Mouse (Mus musculus) spleen, postnatal 36 days (tissue): ENCODE measurements around the gene Klk1b5.
A peak's percentile ranks its signal among the peaks of the same experiment; 100 is the strongest.
"Not testable (repeated sequence)": the region's sequence is repeated elsewhere in the genome, so short reads cannot be mapped to it uniquely, and the experiment has no call there.

ENCODE experiments used
- DNase-seq, 2 experiments: peaks; one replicate each; pipeline ENCODE4 v3.0.0; 2022; ENCODE audit warnings: low spot score in 2 of 2, mixed read lengths in 1 of 2

Klk1b5 gene

GRCm38 (mm10) chr7:44215645-44216044, at the start of gene Klk1b5:
Klk1b5 (plus strand) TSS chr7:44215945.
- no peak for DNase-seq

- DNase-seq: no peak
Measured at GRCm38 (mm10) chr7:44179299-44180045, 36.3 kb upstream of the Klk1b5 start.

DNA sequence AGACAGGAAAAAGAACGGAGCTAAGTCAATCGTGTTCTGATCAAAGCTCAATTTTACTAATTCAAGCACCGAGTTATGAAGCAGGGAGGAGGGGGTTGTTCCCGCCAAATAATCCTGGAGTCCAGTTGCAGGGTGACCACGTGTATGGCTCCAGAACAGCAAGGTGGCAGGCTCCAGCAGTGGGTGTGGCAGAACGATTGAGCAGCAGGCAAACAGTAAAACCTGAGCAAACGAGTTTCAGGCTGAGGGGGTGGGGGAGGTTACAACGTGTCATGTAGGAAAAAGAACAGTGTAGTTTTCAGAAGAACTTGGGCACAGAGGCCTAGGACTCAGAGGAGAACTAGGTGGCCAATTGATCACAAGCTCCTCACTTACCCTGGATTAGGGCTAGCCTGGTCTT, 29.2 kb upstream of the Klk1b5 start:
- DNase-seq: not testable (repeated sequence)

DNA sequence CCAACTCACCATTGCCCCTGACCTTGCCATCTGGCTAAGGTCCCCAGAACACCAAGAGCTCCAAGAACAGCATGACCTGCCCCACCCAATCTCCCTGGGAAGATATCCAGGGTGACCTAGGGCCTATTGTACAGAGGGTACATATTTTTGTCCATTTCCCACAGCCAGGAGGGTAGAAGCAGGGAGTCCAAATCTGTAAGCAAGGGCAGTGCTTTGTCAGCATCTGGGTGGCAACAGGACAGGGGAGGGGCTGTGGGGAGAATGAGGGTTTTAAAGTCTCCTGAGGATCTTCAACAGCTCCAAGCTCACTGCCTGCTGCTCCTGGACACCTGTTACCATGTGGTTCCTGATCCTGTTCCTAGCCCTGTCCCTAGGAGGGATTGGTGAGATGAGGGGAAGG, 27.8 kb upstream of the Klk1b5 start, which contains the start of gene Klk1b24:
TSS of gene Klk1b24 (plus strand) at position 301 of the 400 bp plus-strand sequence.
- not testable (repeated sequence) for DNase-seq

GRCm38 (mm10) chr7:44193466-44193865, 22.3 kb upstream of the Klk1b5 start:
- not testable (repeated sequence) for DNase-seq

DNA sequence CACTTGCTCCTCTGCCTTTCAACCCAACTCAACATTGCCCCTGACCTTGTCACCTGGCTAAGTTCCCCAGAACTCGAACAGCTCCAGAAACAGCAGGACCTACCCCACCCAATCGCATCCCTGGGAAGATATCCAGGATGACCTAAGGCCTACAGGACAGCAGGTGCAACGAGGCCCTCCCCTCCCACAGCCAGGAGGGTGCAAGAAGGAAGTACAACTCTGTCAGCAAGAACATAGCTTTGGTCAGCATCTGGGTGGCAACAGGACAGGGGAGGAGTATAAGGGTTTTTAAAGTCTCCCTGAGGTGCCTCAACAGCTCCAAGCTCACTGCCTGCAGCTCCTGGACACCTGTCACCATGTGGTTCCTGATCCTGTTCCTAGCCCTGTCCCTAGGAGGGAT, 17.9 kb upstream of the Klk1b5 start, which contains the start of gene Klk1b3:
TSS of gene Klk1b3 (plus strand) at position 301 of the 400 bp plus-strand sequence.
- DNase-seq: no peak

GRCm38 (mm10) chr7:44207135-44207534, 8.6 kb upstream of the Klk1b5 start, which contains the start of gene Klk1b4:
Klk1b4 (plus strand) TSS chr7:44207435.
- DNase-seq: not testable (repeated sequence)

DNA sequence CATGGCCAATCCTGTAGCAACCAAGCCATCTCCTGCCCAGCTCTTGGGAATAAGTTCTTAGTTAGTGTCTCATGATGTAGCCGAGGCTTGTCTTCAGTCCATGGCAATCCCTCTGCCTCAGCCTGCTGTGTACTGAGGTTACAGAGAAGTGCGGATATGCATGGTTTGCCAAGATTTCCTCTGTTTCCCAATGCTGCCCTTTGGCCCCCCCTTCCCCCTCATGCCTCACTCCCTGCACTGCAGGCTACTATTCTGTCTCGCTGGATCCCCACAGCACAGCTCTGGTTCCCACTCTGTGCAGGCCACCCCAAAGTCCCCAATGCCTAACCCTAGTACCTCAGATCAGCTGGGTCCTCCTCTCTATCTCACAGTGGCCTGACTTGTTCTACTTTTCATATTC, 7.4 kb upstream of the Klk1b5 start:
- DNase-seq: no peak

GRCm38 (mm10) chr7:44221601-44222000, 5.9 kb downstream of the Klk1b5 start:
- DNase-seq: not testable (repeated sequence)

GRCm38 (mm10) chr7:44222335-44222734, 6.6 kb downstream of the Klk1b5 start:
- DNase-seq: not testable (repeated sequence)

DNA sequence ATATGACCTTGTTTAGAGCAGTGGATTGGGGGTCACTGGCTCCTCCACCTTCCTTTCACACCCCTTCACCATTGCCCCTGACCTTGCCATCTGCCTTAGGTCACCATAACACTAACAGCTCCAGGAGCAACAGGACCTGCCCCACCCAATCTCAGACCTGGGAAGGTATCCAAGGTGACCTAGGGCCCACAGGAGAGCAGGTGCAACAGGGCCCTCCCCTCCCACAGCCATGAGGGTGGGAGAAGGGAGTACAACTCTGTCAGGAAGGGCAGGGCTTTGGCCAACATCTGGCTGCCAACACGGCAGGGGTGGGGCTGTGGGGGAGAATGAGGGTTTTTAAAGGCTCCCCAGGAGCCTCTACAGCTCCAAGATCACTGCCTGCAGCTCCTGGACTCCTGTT, 9.3 kb downstream of the Klk1b5 start, which contains the start of gene Klk1:
TSS of gene Klk1 (plus strand) at position 285 of the 400 bp plus-strand sequence.
- DNase-seq: no peak

DNA sequence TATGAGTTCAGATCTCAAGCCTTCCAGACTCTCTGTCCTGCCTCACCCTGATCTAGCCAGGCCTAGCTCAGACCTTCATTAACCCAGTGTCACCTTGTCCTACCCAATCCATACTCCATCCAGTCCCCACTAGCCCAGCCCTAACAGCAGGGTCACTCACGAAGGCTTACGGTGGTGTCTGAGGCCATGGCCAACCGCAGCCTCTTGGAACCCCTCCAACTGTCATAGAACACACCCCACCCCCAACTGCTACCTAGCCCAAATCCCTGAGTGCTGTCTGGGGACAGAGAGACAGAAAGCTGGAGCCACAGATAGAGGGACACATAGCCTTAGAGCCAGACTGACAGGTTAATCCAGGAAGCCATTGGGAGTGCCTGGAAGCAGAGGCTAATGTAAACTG, 20.2 kb downstream of the Klk1b5 start, which contains the start of gene Gm36864:
TSS of gene Gm36864 (plus strand) at position 269 of the 400 bp plus-strand sequence.
- DNase-seq: no peak

DNA sequence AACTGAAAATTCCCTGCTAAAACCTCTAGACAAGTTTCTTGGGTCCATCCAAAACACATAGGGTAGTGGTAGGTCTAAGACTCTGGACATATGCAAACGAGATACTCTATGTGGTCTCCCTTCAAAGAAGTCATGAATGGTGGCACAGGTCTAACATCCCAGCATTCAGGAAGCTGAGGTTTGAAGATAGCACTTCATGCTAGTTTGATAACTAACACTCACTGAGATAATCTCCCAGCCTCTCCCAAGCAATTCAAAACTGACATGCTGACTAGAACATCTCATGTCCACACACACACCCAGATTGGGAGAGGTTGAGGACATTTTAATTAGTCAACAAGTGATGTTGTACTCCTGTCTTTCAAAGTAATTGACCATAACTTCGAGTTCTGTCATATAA, 24.2 kb downstream of the Klk1b5 start:
- no peak for DNase-seq

GRCm38 (mm10) chr7:44240712-44241111, 25.0 kb downstream of the Klk1b5 start:
- no peak for DNase-seq

DNA sequence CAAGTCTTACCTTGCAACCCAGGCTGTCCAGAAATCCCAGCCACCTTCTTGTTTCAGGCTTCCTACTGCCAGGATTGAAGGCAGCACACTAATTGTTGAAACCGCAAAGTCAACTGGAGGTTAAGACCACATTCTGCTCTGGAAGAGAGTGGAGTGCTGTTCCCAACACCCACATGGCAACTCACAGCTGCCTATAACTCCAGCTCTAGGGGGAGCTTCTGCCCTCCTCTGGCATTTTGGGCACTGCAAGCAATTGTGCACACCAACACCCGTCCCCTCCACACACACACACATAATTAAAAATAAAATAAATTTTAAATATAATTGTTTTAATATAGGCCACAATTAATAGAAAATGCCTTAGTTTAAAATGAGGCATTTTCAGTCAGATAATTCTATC, 25.4 kb downstream of the Klk1b5 start:
- DNase-seq: no peak

DNA sequence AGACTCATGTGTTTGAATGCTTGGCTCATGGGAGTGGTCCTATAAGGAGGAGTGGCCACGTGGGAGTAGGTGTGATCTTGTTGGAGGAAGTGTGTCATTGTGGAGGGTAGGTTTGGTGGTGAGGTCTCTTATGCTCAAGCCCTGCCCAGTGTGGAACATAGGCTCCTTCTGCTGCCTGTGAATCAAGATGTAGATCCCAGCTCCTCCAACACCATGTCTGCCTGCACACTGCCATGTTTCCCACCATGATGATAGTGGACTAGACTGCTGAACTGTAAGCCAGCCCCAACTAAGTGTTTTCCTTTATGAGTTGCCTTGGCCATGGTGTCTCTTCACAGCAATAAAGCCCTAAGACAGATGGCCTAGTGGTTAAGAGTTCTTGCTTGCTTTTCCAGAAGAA, 28.3 kb downstream of the Klk1b5 start:
- DNase-seq: no peak

DNA sequence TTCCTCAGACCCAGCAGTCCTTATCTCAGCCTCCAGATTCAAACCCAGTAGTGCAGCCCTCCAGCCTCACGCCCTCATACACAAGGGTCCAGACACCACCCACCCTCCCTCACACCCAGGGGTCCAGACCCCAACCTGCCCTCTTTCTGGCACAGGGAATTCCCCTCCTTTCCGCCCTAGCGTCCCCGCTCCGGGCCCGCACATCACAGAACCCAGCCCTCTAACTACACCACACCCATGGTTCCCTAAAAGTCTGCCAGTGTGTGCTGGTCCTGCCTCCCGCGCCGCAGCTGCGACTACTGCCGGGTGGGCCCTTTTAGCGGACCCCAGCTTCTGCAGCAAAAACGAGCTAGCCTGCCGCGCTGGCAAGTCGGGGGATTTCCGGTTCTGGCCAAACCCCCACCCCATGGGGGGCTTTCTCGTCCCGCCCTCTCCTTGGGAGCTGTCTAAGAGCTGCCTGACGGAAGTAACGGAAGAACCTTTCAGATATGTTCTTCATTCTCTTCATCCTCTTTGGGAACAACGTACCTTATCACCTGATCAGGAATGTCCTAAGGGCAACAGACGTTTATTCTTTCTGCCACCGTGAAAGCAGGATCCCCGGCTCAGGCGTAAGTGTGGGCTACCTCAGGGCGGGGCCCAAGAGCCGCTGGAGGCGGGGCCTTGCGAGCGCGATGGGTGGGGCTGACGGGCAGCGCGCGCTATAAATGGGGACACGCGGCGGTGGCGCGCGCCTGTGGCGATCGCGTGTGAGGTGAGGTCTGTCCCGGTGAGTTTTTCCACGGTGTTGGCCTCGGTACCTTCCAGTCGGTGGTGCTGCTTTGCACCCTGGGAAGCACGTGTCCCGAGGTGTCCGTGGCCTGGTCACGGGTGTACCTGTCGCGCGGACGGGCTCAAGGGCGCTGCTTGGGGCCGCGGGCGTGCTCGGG, 30.6 kb downstream of the Klk1b5 start, which contains the start of the genes 1700028J19Rik and 2410002F23Rik:
TSS of gene 1700028J19Rik (minus strand) at position 641 of the 929 bp plus-strand sequence.
TSS of gene 2410002F23Rik (plus strand) at position 668 of the 929 bp plus-strand sequence.
- peak; percentile 85 to 89 for DNase-seq

- peak; percentile 45 to 49 for DNase-seq
Measured at GRCm38 (mm10) chr7:44246984-44247470, 31.3 kb downstream of the Klk1b5 start.

- no peak for DNase-seq
Measured at GRCm38 (mm10) chr7:44247971-44248370, 32.2 kb downstream of the Klk1b5 start.

DNA sequence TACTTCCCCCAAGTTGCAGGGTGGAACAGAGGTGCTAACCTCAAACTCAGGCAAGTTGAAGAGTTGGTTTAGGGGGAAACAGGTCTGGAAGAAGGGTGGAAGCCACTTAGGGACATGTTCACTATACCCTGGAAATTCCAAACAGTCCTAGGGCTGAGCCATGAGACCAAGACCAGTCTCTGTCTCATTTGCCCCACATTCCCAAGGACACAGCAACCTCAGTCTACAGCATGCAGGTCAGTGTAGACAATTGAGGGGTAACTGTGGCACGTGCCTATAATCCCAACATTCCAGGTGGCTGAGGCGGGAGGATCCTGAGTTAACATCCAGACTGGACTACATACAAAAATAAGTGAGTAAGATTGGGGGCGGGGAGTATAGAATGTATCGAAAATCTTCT, 33.5 kb downstream of the Klk1b5 start:
- DNase-seq: no peak

DNA sequence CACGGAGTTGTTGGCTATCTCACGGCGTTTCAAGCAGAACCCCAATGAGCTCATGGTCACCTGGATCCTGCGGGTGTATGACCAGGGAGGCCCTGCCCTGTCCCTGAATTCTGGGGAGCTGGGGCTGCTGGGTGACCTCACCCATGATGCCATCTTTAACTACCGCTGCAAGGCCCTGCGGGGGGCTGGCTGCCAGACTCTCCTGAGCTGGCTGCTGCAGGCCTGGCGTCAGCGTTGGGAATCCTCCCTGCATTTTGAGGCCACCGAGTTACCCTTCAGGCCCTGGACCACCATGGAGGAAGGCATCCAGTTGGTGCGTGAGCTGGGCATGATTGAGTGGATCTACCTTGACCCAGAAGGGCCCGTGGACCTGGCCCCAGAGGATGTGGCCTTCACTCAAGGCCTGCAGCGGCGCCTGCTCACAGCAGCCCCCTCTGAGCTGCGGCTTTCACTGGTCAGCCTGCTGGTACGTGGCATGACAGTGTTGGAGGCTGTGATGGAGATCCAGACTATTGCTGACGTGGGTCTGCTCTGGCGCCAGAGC, 35.1 kb downstream of the Klk1b5 start:
- not testable (repeated sequence) for DNase-seq
